Mouse (Mus musculus): ENCODE results near the gene Nanos2. TPM values are rescaled to one million over a fixed set of nuclear protein-coding genes. Genes with fewer than 3 reads are reported as not detected.

Nanos2 gene
- polyA plus RNA-seq, 1 experiment = not detected

GRCm38 (mm10) chr7:19006476-19006875 is 19.3 kb downstream of the Nanos2 start:
- Histone ChIP-seq H3K4me1 (ENCODE audit: control insufficient read depth) (peaks cover 58% of the 10 kb centered on the region), H3K36me3 (ENCODE audit: control insufficient read depth) (peaks cover 27% of the 10 kb centered on the region), H3K9me3 (ENCODE audit: control insufficient read depth, low read length) (peaks cover 4% of the 10 kb centered on the region), H3K27me3 (ENCODE audit: control insufficient read depth) (no peaks in the 10 kb centered on the region), H3K4me3 (replicated peaks) (no peak overlapping the region)
- TF ChIP-seq TAL1 (IDR thresholded peaks at IDR 0.05; ENCODE audit: low read length) = no peak
- TF ChIP-seq GATA1 (IDR thresholded peaks at IDR 0.05; ENCODE audit: low read length) = no peak

DNA sequence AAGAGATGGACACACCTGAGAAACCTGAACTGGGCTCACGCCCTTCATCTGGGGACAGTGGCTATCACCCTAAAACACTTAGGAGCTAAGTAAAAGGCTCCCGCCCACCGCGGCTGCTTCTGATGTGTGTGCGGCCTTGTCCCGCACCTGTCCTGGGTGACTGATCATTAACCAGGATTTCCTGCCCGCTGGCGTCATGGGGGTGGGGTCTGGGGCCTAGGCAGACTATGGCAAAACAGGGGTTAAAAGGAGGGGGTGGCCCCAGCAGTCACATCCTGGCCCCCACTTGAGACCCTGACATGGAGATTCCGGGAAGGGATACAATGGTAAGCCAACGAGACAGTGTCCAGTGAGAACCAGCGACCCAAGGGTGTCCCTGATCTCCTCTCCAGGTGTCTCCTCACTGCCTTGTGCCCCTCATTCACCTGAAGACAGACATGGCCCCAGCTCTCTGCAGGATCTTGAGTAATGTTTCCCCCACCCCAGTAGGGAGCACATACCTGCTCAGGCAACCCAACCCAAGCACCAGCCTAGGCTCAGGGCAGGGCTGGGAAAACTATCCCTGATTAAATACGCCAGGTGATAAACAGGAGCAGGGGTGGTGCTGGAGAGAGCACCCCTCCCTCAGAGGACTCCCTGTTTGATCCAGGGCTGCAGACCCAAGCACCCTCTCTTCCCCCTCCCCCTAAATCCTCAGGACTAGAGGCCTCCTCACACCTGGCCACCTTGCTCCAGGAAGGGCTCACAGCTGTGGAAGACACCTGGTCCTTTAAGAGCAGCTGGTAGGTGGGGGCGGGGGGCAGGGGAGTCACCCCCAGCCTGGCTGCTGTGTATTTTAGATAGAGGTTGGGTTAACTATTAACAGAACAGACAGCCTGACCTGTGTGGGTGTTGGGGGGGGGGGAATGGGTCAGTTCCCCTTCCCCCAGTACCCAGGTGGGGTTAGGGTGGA is 20.1 kb downstream of the Nanos2 start:
- Histone ChIP-seq H3K36me3 (ENCODE audit: control insufficient read depth) (peaks cover 27% of the 10 kb centered on the region), H3K4me1 (ENCODE audit: control insufficient read depth) (peaks cover 53% of the 10 kb centered on the region), H3K4me3 (replicated peaks) (no peak overlapping the region), H3K9me3 (ENCODE audit: control insufficient read depth, low read length) (peaks cover 4% of the 10 kb centered on the region), H3K27me3 (ENCODE audit: control insufficient read depth) (peaks cover 7% of the 10 kb centered on the region)
- TF ChIP-seq TAL1 (IDR thresholded peaks at IDR 0.05; ENCODE audit: low read length) (no peak), GATA1 (IDR thresholded peaks at IDR 0.05; ENCODE audit: low read length) (no peak)

- Histone ChIP-seq H3K27me3 (ENCODE audit: control insufficient read depth) (peaks cover 23% of the 10 kb centered on the region), H3K4me1 (ENCODE audit: control insufficient read depth) (peaks cover 28% of the 10 kb centered on the region), H3K4me3 (replicated peaks) (no peak overlapping the region), H3K36me3 (ENCODE audit: control insufficient read depth) (peaks cover 22% of the 10 kb centered on the region), H3K9me3 (ENCODE audit: control insufficient read depth, low read length) (peaks cover 2% of the 10 kb centered on the region)
- TF ChIP-seq GATA1 (IDR thresholded peaks at IDR 0.05; ENCODE audit: low read length) = no peak
- TF ChIP-seq TAL1 (IDR thresholded peaks at IDR 0.05; ENCODE audit: low read length) = no peak
Observed at GRCm38 (mm10) chr7:19010581-19010980, 23.4 kb downstream of the Nanos2 start.

- H3K36me3 ChIP-seq (ENCODE audit: control insufficient read depth) = peaks cover 9% of the 10 kb centered on the region
- TF ChIP-seq TAL1 (IDR thresholded peaks at IDR 0.05; ENCODE audit: low read length) = no peak
- H3K9me3 ChIP-seq (ENCODE audit: control insufficient read depth, low read length) = no peaks in the 10 kb centered on the region
- H3K4me1 ChIP-seq (ENCODE audit: control insufficient read depth) = peaks cover 14% of the 10 kb centered on the region
- H3K4me3 ChIP-seq (replicated peaks) = no peak overlapping the region
- H3K27me3 ChIP-seq (ENCODE audit: control insufficient read depth) = peaks cover 23% of the 10 kb centered on the region
Observed at GRCm38 (mm10) chr7:19012025-19012621, 24.9 kb downstream of the Nanos2 start.

- no peak for TF ChIP-seq GATA1 (IDR thresholded peaks at IDR 0.05; ENCODE audit: low read length)
- no peak for TF ChIP-seq TAL1 (IDR thresholded peaks at IDR 0.05; ENCODE audit: low read length)
- H3K4me1 ChIP-seq (ENCODE audit: control insufficient read depth) = peaks cover 11% of the 10 kb centered on the region
- H3K4me3 ChIP-seq (replicated peaks) = no peak overlapping the region
- no peaks in the 10 kb centered on the region for H3K9me3 ChIP-seq (ENCODE audit: control insufficient read depth, low read length)
- H3K27me3 ChIP-seq (ENCODE audit: control insufficient read depth) = peaks cover 23% of the 10 kb centered on the region
- H3K36me3 ChIP-seq (ENCODE audit: control insufficient read depth) = peaks cover 5% of the 10 kb centered on the region; the same call in 1 of the 2 replicates
Observed at GRCm38 (mm10) chr7:19012882-19013281, 25.7 kb downstream of the Nanos2 start.

DNA sequence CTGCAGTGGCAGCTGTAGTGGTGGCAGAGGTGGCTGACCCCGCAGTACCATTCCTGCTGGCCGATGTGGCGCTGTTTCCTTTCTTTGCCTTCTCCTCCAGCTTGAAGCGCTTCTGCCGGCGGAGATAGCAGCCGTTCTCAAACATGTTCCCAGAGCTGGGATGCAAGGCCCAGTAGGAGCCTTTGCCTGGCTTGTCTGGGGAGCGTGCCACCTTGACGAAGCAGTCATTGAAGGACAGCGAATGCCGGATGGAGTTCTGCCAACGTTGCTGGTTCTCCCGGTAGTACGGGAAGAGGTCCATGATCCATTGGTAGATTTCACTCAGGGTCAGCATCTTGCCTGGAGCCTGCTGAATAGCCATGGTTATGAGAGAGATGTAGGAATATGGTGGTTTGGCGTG is 27.3 kb downstream of the Nanos2 start:
- peaks cover 11% of the 10 kb centered on the region for H3K4me1 ChIP-seq (ENCODE audit: control insufficient read depth)
- peaks cover 27% of the 10 kb centered on the region for H3K27me3 ChIP-seq (ENCODE audit: control insufficient read depth)
- no peak overlapping the region for H3K4me3 ChIP-seq (replicated peaks)
- no peaks in the 10 kb centered on the region for H3K9me3 ChIP-seq (ENCODE audit: control insufficient read depth, low read length)
- TF ChIP-seq GATA1 (IDR thresholded peaks at IDR 0.05; ENCODE audit: low read length) (no peak), TAL1 (IDR thresholded peaks at IDR 0.05; ENCODE audit: low read length) (no peak)
- peaks cover 5% of the 10 kb centered on the region; the same call in 1 of the 2 replicates for H3K36me3 ChIP-seq (ENCODE audit: control insufficient read depth)

DNA sequence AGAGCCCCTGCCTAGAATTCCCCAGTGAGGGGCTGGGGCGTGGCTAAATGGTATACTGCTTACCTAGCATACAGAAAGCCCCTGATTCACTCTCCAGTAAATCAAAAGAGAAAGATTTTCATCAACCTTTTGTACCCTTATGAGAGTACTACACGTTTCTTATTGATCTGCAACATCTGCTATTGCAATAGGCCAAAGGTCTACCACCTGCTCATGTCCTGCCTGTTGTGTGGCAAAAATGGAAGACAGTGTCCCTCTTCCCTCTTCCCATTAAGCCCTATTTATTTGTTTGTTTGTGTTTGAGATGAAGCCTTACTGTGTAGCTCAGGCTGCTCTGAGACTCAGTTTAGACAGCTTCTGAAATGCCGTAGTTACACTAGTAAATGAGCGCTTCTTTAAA is 28.8 kb downstream of the Nanos2 start:
- Histone ChIP-seq H3K9me3 (ENCODE audit: control insufficient read depth, low read length) (no peaks in the 10 kb centered on the region), H3K36me3 (ENCODE audit: control insufficient read depth) (peaks cover 5% of the 10 kb centered on the region; the same call in 1 of the 2 replicates), H3K4me1 (ENCODE audit: control insufficient read depth) (peaks cover 8% of the 10 kb centered on the region), H3K27me3 (ENCODE audit: control insufficient read depth) (peaks cover 42% of the 10 kb centered on the region), H3K4me3 (replicated peaks) (no peak overlapping the region)
- TF ChIP-seq TAL1 (IDR thresholded peaks at IDR 0.05; ENCODE audit: low read length) (no peak), GATA1 (IDR thresholded peaks at IDR 0.05; ENCODE audit: low read length) (no peak)

GRCm38 (mm10) chr7:19017909-19018308 is 30.7 kb downstream of the Nanos2 start:
- H3K4me3 ChIP-seq (replicated peaks) = no peak overlapping the region
- TF ChIP-seq GATA1 (IDR thresholded peaks at IDR 0.05; ENCODE audit: low read length) = no peak
- no peak for TF ChIP-seq TAL1 (IDR thresholded peaks at IDR 0.05; ENCODE audit: low read length)
- peaks cover 3% of the 10 kb centered on the region; the same call in 1 of the 2 replicates for H3K4me1 ChIP-seq (ENCODE audit: control insufficient read depth)
- H3K36me3 ChIP-seq (ENCODE audit: control insufficient read depth) = peaks cover 5% of the 10 kb centered on the region; the same call in 1 of the 2 replicates
- no peaks in the 10 kb centered on the region for H3K9me3 ChIP-seq (ENCODE audit: control insufficient read depth, low read length)
- peaks cover 48% of the 10 kb centered on the region for H3K27me3 ChIP-seq (ENCODE audit: control insufficient read depth)

DNA sequence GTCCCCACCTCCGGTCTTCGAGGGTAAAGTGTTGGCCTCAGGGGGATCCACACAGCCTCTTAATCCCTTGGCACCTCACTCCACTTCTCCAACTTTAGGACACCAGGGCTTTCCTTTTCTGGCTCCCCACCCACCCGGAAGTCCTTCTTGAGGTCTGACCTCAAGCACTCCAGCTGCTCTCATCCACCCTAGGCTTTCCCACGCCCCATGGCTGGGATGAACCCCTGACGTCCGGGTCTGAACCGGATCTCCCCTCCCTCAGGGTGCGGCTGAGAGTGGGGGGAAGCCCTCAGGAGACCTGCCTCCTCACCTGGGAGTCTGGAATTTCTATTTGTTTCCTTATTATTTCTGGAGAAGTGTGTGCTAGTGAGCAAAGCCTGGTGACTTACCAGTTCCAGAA is 33.8 kb downstream of the Nanos2 start:
- TF ChIP-seq GATA1 (IDR thresholded peaks at IDR 0.05; ENCODE audit: low read length) (no peak), TAL1 (IDR thresholded peaks at IDR 0.05; ENCODE audit: low read length) (no peak)

More for the DNA sequence above, 33.8 kb downstream of the Nanos2 start:
- Histone ChIP-seq H3K36me3 (ENCODE audit: control insufficient read depth) (no peaks in the 10 kb centered on the region; the same call in 1 of the 2 replicates), H3K4me3 (replicated peaks) (peak overlapping the region; percentile 31), H3K27me3 (ENCODE audit: control insufficient read depth) (peaks cover 48% of the 10 kb centered on the region), H3K4me1 (ENCODE audit: control insufficient read depth) (peaks cover 26% of the 10 kb centered on the region), H3K9me3 (ENCODE audit: control insufficient read depth, low read length) (no peaks in the 10 kb centered on the region; the same call in 1 of the 2 replicates)

All from erythroblast, embryonic 14.5 days (primary cell).